Mouse (Mus musculus) B cell, adult 62 days (primary cell): ENCODE data around the gene Olfr1191-ps1. TPM values are rescaled to one million over a fixed set of nuclear protein-coding genes. Genes with fewer than 3 reads are reported as not detected.

Experiments used
- total RNA-seq: library from RNA; stranded (reverse); gene quantifications from 4 replicates; pipeline ENCODE4 v1.2.4, GENCODE M21; 2023

Olfr1191-ps1 gene
- total RNA-seq = 0.09 to 0.20 TPM in 2 of 4 replicates, not detected in the others

DNA sequence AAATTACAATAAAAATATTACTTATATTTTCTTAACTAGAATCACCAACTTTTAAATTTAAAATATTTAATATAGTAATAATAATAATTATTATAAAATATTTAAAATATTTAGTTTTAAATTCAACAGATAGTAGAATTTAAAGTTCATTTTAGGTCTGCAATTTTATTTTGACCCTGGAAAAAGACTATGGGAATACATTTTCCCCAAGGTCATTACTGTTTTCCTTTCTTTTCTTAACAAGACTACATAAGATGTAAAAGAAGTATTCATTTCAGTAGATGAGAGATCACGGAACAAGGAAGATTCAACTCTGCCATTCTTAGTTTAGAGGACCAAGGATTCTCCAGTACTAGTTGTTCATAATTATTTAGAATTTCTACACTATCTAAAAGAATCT lies at the start of gene Olfr1191-ps1:
Gene Olfr1191-ps1, plus strand, starts transcription at position 301 of the 400 bp plus-strand sequence.

DNA sequence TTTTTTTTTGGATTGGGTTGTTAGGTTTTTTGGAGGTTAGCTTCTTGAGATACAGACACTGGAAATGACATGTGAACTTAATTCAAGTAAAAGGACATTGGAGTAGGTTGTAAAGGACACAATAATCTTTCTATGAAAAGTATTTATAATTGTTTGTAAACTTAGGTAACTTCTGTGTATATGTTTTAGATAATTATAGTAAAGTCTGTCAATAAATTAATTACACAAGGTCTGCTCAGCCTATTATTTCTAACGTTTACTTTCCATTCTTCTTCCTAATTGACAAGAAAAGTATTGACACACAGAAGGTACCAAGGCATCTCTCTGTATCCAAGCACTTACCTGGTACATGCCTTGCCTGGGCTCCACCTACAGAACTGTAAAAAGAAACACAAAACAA lies 7.9 kb downstream of the Olfr1191-ps1 start, which contains the start of gene Olfr1192-ps1:
Gene Olfr1192-ps1, plus strand, starts transcription at position 301 of the 400 bp plus-strand sequence.

DNA sequence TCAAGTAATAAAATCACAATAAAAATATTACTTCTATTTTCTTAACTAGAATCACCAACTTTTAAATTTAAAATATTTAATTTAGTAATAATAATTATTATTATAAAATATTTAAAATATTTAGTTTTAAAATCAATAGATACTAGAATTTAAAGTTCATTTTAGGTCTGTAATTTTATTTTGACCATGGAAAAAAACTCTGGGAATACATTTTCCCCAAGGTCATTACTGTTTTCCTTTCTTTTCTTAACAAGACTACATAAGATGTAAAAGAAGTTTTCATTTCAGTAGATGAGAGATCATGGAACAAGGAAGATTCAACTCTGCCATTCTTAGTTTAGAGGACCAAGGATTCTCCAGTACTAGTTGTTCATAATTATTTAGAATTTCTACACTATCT lies 35.0 kb downstream of the Olfr1191-ps1 start, which contains the start of gene Olfr1193:
Gene Olfr1193, plus strand, starts transcription at position 301 of the 400 bp plus-strand sequence.

DNA sequence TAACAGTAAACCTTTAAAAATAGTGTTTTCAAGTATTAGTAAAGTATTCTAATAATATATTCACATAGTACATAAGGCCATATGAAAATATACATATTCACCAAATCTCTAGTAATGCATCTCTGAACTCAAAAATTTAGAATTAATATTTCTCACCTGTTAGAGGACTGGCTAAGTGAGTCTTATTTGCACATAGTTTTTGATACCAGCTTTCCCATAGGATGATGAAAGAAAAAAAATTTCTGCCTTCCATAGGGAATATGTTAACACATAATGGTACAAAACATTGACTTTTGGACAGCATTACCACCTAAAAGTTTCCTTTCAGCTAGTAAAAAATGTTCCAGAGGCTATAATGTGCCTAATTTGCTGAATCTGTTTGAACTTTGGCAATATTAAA lies 48.7 kb downstream of the Olfr1191-ps1 start, which contains the start of gene Olfr1195:
Gene Olfr1195, minus strand, starts transcription at position 101 of the 400 bp plus-strand sequence.

Other genes starting within 250 kb of the Olfr1191-ps1 start
- not detected in 4 replicates for gene Olfr1179, start 234.1 kb upstream of the Olfr1191-ps1 start, total RNA-seq
- gene Olfr1180, start 221.4 kb upstream of the Olfr1191-ps1 start, total RNA-seq = not detected in 4 replicates
- not detected in 4 replicates for gene Olfr1181, start 214.4 kb upstream of the Olfr1191-ps1 start, total RNA-seq
- not detected in 4 replicates for gene Gm13757, start 191.4 kb upstream of the Olfr1191-ps1 start, total RNA-seq
- gene Olfr1183, start 185.7 kb upstream of the Olfr1191-ps1 start, total RNA-seq = not detected in 4 replicates
- gene Olfr1184, start 156.9 kb upstream of the Olfr1191-ps1 start, total RNA-seq = not detected in 4 replicates
- not detected in 4 replicates for gene Olfr1185-ps1, start 147.2 kb upstream of the Olfr1191-ps1 start, total RNA-seq
- not detected in 4 replicates for gene Olfr1186, start 122.0 kb upstream of the Olfr1191-ps1 start, total RNA-seq
- not detected in 4 replicates for gene Olfr1188, start 83.6 kb upstream of the Olfr1191-ps1 start, total RNA-seq
- not detected in 4 replicates for gene Olfr1189, start 54.1 kb upstream of the Olfr1191-ps1 start, total RNA-seq
- not detected in 4 replicates for gene Olfr1192-ps1, start 8.0 kb downstream of the Olfr1191-ps1 start, total RNA-seq
- gene Olfr1193, start 35.1 kb downstream of the Olfr1191-ps1 start, total RNA-seq = not detected in 4 replicates
- not detected in 4 replicates for gene Olfr1195, start 48.6 kb downstream of the Olfr1191-ps1 start, total RNA-seq
- gene Olfr1196, start 64.1 kb downstream of the Olfr1191-ps1 start, total RNA-seq = not detected in 4 replicates
- gene Olfr1197, start 91.8 kb downstream of the Olfr1191-ps1 start, total RNA-seq = not detected in 4 replicates
- not detected in 4 replicates for gene Olfr1198, start 110.8 kb downstream of the Olfr1191-ps1 start, total RNA-seq
- gene Olfr1199, start 119.9 kb downstream of the Olfr1191-ps1 start, total RNA-seq = not detected in 4 replicates
- not detected in 4 replicates for gene Olfr1200, start 129.9 kb downstream of the Olfr1191-ps1 start, total RNA-seq
- not detected in 4 replicates for gene Olfr1201, start 152.5 kb downstream of the Olfr1191-ps1 start, total RNA-seq
- gene Olfr1202, start 174.0 kb downstream of the Olfr1191-ps1 start, total RNA-seq = not detected in 4 replicates
- not detected in 4 replicates for gene Olfr1205, start 189.2 kb downstream of the Olfr1191-ps1 start, total RNA-seq
- gene Olfr1204, start 208.8 kb downstream of the Olfr1191-ps1 start, total RNA-seq = not detected in 4 replicates
- gene Olfr1206, start 222.7 kb downstream of the Olfr1191-ps1 start, total RNA-seq = not detected in 4 replicates